Mouse (Mus musculus): ENCODE measurements at regions not wholly inside any gene's neighbourhood (a gene's known extent, or its start where the extent isn't known, plus 50 kb on each side); places are given as distances from the start of the nearest gene placed in this dataset.

DNA sequence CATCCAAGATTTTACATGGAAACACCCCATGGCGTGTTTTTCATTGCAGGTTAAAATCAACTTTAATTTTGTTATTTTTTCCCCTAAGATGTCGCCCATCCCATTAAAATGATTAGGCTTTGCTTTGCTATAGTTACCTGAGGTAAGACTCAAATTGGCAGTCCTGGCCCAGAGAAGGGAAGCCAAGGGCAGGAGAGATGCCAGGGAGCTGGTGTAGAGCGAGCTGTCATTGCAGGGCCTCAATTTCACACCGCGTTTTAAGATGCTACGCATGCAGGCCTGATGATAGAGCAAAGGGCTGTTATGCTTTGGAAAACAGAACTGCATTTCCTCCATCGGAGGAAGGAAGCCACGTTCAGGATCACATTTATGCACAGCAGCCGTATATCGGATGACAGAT, 852.7 kb upstream of the Sox9 start:
- Histone ChIP-seq H3K36me3 (ENCODE audit: insufficient read depth, low read length) (no peaks in the 10 kb centered on the region), H3K27me3 (ENCODE audit: insufficient read depth, low read length) (no peaks in the 10 kb centered on the region), H3K27ac (ENCODE audit: low read length) (no peak overlapping the region), H3K9ac (replicated peaks; ENCODE audit: low read length) (no peak overlapping the region), H3K9me3 (ENCODE audit: low read length) (no peaks in the 10 kb centered on the region), H3K4me3 (ENCODE audit: low read length) (no peak overlapping the region), H3K4me1 (ENCODE audit: insufficient read depth, low read length) (no peaks in the 10 kb centered on the region), H3K4me2 (replicated peaks; ENCODE audit: low read depth, low read length) (no peak overlapping the region)
- WGBS: 62% methylated on average over 10 of the region's 10 CpGs
- ATAC-seq (ENCODE audit: low FRiP score, low TSS enrichment): no peak

DNA sequence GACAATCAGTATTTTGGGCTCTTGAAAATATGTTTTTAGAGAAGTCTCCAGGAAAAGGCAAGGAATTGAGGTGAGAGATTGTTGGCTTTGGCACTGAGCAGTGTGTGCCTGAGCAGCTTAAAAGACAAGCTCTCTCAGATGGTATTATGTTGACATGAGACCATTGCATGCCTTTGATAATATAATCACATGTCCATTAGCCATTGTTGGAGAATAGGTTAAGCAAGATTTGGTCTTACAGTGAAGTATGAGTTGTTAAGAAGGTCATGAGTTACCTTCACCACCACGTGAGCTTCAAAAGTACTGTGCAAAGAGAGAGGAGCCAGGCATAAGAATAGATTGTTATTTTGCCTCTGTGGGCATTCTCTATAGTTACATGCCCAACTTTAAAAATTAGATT, 850.0 kb upstream of the Sox9 start:
- WGBS: 96% methylated on average over 1 of the region's 1 CpGs

DNA sequence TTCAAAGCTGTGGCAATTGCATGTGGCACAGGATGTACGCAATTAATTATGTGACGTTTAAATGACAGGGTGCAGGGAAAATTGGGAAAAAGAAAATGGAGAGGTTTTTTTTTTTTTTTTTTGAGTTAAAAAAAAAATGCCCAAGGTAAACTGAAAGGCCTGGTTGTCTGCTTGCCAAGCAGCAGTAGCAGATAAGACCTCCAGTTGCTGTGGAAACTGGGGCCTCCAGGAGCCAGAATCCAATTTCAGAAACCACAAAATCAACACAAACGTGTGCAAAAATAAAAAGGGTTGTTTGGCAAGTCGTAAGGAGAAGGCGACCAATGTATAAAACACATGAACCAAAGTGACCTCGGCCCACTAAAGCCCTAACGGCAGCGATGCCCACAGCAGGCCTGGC, 837.7 kb upstream of the Sox9 start:
- Histone ChIP-seq H3K9me3 (ENCODE audit: low read length) (no peaks in the 10 kb centered on the region), H3K4me3 (ENCODE audit: low read length) (no peak overlapping the region), H3K9ac (replicated peaks; ENCODE audit: low read length) (no peak overlapping the region), H3K27ac (ENCODE audit: low read length) (no peak overlapping the region), H3K4me1 (ENCODE audit: insufficient read depth, low read length) (0 out of 2 replicates have a peak, but pooled peaks cover 5% of the 10 kb centered on the region), H3K27me3 (ENCODE audit: insufficient read depth, low read length) (no peaks in the 10 kb centered on the region), H3K4me2 (replicated peaks; ENCODE audit: low read depth, low read length) (no peak overlapping the region), H3K36me3 (ENCODE audit: insufficient read depth, low read length) (no peaks in the 10 kb centered on the region)
- ATAC-seq (ENCODE audit: low FRiP score, low TSS enrichment): no peak
- 41% methylated on average over 8 of the region's 8 CpGs for WGBS

More for the DNA sequence above, 850.0 kb upstream of the Sox9 start:
- H3K4me2 ChIP-seq (replicated peaks; ENCODE audit: low read depth, low read length): no peak overlapping the region
- H3K9ac ChIP-seq (replicated peaks; ENCODE audit: low read length): no peak overlapping the region
- no peak overlapping the region for H3K27ac ChIP-seq (ENCODE audit: low read length)
- H3K4me1 ChIP-seq (ENCODE audit: insufficient read depth, low read length): no peaks in the 10 kb centered on the region
- no peaks in the 10 kb centered on the region for H3K27me3 ChIP-seq (ENCODE audit: insufficient read depth, low read length)
- H3K36me3 ChIP-seq (ENCODE audit: insufficient read depth, low read length): no peaks in the 10 kb centered on the region
- H3K9me3 ChIP-seq (ENCODE audit: low read length): no peaks in the 10 kb centered on the region
- no peak overlapping the region for H3K4me3 ChIP-seq (ENCODE audit: low read length)
- no peak for ATAC-seq (ENCODE audit: low FRiP score, low TSS enrichment)

DNA sequence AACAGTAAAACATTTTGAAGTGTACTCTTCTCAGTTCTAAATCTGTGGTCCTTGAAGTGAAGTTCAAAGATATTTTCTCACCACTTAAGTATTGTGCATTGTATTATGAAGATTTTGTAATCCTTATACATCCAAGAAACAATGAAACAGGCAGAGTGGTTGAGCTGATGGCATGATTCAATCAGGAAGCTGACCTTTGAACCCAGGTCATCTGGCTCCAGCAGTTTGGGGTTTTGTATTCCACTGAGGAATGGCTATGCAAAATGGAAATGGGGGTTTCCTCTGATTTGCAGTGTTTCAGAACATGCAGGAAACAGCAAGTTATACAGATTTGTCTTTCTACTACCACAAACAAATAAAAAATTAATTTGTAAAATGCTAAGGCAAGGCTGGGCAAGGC, 836.2 kb upstream of the Sox9 start:
- H3K9me3 ChIP-seq (ENCODE audit: low read length): no peaks in the 10 kb centered on the region
- H3K9ac ChIP-seq (replicated peaks; ENCODE audit: low read length): no peak overlapping the region
- no peak overlapping the region for H3K4me2 ChIP-seq (replicated peaks; ENCODE audit: low read depth, low read length)
- H3K4me3 ChIP-seq (ENCODE audit: low read length): no peak overlapping the region
- no peaks in the 10 kb centered on the region for H3K36me3 ChIP-seq (ENCODE audit: insufficient read depth, low read length)
- ATAC-seq (ENCODE audit: low FRiP score, low TSS enrichment): no peak
- H3K27me3 ChIP-seq (ENCODE audit: insufficient read depth, low read length): no peaks in the 10 kb centered on the region
- no peak overlapping the region for H3K27ac ChIP-seq (ENCODE audit: low read length)
- 0 out of 2 replicates have a peak, but pooled peaks cover 5% of the 10 kb centered on the region for H3K4me1 ChIP-seq (ENCODE audit: insufficient read depth, low read length)

DNA sequence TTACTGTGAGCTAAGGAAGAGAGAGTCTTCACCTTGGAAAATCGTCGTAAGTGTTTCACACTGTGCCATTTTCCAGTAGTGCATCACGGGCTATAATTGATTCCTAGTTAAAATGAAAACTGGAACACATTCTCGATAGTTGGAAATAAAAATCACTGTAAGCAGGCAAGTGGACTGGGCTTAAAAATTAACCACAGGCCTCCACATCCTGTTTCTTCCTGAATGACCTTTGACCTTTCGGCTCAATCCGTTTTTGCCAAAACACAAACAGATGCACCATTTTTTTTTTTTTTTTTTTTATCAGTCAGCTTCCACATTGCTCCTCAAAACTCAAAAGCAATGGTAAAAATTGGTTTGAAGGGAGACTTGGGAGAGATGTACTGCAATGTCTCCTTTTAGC, 834.4 kb upstream of the Sox9 start:
- no peak for ATAC-seq (ENCODE audit: low FRiP score, low TSS enrichment)
- no peak overlapping the region for H3K4me3 ChIP-seq (ENCODE audit: low read length)
- H3K4me1 ChIP-seq (ENCODE audit: insufficient read depth, low read length): 0 out of 2 replicates have a peak, but pooled peaks cover 5% of the 10 kb centered on the region
- H3K27me3 ChIP-seq (ENCODE audit: insufficient read depth, low read length): no peaks in the 10 kb centered on the region
- WGBS: 73% methylated on average over 6 of the region's 6 CpGs
- no peaks in the 10 kb centered on the region for H3K9me3 ChIP-seq (ENCODE audit: low read length)
- H3K9ac ChIP-seq (replicated peaks; ENCODE audit: low read length): no peak overlapping the region
- H3K4me2 ChIP-seq (replicated peaks; ENCODE audit: low read depth, low read length): no peak overlapping the region
- H3K36me3 ChIP-seq (ENCODE audit: insufficient read depth, low read length): no peaks in the 10 kb centered on the region
- H3K27ac ChIP-seq (ENCODE audit: low read length): no peak overlapping the region

DNA sequence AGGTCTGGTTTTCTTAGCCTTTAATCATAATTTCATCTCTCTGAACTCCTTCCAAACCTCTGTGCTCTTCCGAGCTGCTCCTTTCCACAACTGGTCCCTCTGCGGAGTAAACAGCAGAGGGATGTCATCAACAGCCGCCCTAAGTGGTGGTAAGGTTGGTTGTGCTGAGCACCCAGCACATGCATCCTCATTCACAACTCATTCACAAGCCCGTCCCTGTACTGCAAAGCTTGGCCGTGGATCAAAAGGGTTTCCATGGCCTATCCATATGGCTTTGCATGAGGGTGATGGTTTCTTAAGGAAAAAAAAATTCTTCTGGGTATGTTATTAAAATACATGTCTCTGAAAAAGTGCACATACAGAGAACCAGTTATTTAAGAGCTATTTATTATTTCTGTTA, 828.6 kb upstream of the Sox9 start:
- no peak for ATAC-seq (ENCODE audit: low FRiP score, low TSS enrichment)
- 70% methylated on average over 5 of the region's 5 CpGs for WGBS

DNA sequence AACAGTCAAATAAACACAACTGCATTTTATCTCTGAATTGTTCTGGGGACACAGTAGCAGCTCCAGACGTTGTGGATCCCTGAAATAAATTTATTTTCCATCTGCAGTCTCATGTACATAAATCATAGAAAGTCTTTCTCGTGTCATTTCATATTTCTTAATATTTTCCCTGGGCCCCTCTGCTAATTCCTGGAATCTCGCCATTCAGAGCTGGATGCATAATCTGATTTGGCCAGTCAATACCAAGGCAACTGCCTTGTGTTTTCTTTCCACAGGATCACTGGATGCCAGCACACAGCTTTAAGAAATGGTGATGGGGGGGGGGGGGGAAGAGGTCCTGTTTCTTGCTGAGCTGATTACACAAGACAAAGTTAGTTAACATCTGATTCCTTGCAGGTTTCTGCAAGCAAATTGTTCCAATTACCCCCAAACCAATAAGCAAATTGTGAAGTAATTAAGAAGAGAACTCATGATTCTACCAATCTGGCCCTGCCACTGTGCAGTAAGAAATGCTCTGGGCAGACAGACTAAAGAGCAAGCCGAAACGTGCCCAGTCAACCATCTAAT, 824.2 kb upstream of the Sox9 start:
- WGBS: 71% methylated on average over 5 of the region's 5 CpGs
- H3K4me3 ChIP-seq (ENCODE audit: low read length): no peak overlapping the region
- no peaks in the 10 kb centered on the region for H3K36me3 ChIP-seq (ENCODE audit: insufficient read depth, low read length)
- no peak overlapping the region for H3K9ac ChIP-seq (replicated peaks; ENCODE audit: low read length)
- H3K27me3 ChIP-seq (ENCODE audit: insufficient read depth, low read length): no peaks in the 10 kb centered on the region
- no peaks in the 10 kb centered on the region for H3K4me1 ChIP-seq (ENCODE audit: insufficient read depth, low read length)
- no peak for ATAC-seq (ENCODE audit: low FRiP score, low TSS enrichment)
- H3K9me3 ChIP-seq (ENCODE audit: low read length): peaks cover 4% of the 10 kb centered on the region; the same call in 1 of the 2 replicates
- H3K27ac ChIP-seq (ENCODE audit: low read length): no peak overlapping the region
- no peak overlapping the region for H3K4me2 ChIP-seq (replicated peaks; ENCODE audit: low read depth, low read length)

More for the DNA sequence above, 828.6 kb upstream of the Sox9 start:
- no peaks in the 10 kb centered on the region for H3K27me3 ChIP-seq (ENCODE audit: insufficient read depth, low read length)
- no peak overlapping the region for H3K4me2 ChIP-seq (replicated peaks; ENCODE audit: low read depth, low read length)
- H3K4me3 ChIP-seq (ENCODE audit: low read length): no peak overlapping the region
- no peak overlapping the region for H3K9ac ChIP-seq (replicated peaks; ENCODE audit: low read length)
- H3K36me3 ChIP-seq (ENCODE audit: insufficient read depth, low read length): no peaks in the 10 kb centered on the region
- no peak overlapping the region for H3K27ac ChIP-seq (ENCODE audit: low read length)
- peaks cover 4% of the 10 kb centered on the region; the same call in 1 of the 2 replicates for H3K9me3 ChIP-seq (ENCODE audit: low read length)
- H3K4me1 ChIP-seq (ENCODE audit: insufficient read depth, low read length): no peaks in the 10 kb centered on the region

DNA sequence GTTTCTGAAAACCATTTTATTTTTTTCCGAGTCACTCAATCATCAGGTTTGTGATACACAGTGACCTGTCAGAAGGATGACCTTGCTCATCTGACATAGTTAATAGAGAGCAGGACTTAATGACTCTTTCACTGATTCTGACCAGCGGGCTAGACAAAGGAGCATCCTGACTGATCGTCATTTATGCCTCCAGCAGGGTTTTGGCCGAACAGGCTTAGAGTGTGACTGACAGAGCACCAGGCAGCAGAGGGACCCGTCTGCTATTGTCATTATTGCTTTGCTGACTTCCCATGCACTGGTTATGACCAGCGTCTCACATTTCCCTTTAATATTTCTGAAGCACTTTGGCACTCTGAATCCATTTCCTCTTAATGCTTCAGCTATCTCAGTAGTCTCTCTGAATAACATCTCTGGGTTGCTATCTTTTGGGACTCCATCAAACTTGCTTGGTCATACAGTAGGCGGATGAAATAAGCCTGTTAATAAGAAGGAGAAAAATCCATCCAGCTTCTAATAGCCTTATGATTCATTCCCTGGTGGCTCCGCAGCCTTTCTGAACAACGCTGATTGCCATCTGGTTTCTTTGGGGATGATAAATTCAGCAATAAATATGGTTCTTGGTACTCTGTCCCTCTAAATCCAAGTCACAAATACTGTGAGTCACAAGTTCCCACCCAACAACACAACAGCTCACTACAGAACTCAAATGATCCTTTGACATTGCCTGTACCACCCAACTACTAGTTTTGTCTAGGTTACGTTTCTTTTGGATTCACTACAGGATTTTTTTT, 820.8 kb upstream of the Sox9 start:
- ATAC-seq (ENCODE audit: low FRiP score, low TSS enrichment): no peak
- H3K4me2 ChIP-seq (replicated peaks; ENCODE audit: low read depth, low read length): no peak overlapping the region
- H3K4me1 ChIP-seq (ENCODE audit: insufficient read depth, low read length): no peaks in the 10 kb centered on the region
- H3K36me3 ChIP-seq (ENCODE audit: insufficient read depth, low read length): no peaks in the 10 kb centered on the region
- 45% methylated on average over 10 of the region's 10 CpGs for WGBS
- no peaks in the 10 kb centered on the region for H3K27me3 ChIP-seq (ENCODE audit: insufficient read depth, low read length)
- H3K27ac ChIP-seq (ENCODE audit: low read length): no peak overlapping the region
- no peak overlapping the region for H3K9ac ChIP-seq (replicated peaks; ENCODE audit: low read length)
- H3K4me3 ChIP-seq (ENCODE audit: low read length): no peak overlapping the region
- peaks cover 4% of the 10 kb centered on the region; the same call in 1 of the 2 replicates for H3K9me3 ChIP-seq (ENCODE audit: low read length)

DNA sequence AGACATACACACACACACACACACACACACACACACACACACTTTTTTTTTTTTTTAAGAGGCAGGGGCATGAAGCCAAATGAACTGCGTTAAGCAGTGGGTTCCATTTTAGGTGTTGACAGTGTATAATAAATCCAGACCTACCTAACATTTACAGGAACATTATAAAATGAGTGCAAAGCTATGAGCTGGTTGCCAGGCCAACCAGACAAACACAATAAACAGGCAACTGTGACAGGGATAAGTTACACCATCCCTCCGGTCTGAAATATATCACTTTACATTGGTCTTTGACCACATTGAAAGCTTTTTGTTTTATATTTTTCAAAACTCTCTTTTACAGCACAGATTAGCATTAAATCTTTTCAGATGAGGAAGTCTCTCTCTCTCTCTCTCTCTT, 820.2 kb upstream of the Sox9 start:
- H3K4me3 ChIP-seq (ENCODE audit: low read length): no peak overlapping the region

DNA sequence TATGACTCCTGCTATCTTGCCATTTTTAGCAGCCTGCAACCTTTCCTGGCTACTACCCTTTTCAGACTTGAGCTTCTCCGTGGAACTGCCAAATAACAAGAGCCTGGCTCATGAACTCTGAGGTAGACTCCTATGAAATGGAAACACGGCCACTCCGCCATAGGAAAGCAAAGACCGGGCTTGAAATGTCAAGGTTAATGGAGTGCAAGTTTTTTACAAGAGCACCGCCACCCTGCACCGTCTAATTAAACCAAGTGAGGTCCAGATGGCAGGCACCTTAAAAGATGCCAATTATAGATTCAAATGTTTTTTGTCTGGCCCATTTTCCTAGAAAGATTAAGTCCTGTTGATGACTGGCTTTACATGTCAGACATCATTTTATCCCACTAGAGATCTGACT, 818.0 kb upstream of the Sox9 start:
- H3K4me3 ChIP-seq (ENCODE audit: low read length): no peak overlapping the region
- H3K9me3 ChIP-seq (ENCODE audit: low read length): no peaks in the 10 kb centered on the region
- 48% methylated on average over 6 of the region's 6 CpGs for whole genome bisulfite sequencing
- no peaks in the 10 kb centered on the region for H3K4me1 ChIP-seq (ENCODE audit: insufficient read depth, low read length)
- H3K9ac ChIP-seq (replicated peaks; ENCODE audit: low read length): no peak overlapping the region
- no peaks in the 10 kb centered on the region for H3K36me3 ChIP-seq (ENCODE audit: insufficient read depth, low read length)
- no peak for ATAC-seq (ENCODE audit: low FRiP score, low TSS enrichment)
- no peak overlapping the region for H3K27ac ChIP-seq (ENCODE audit: low read length)
- H3K27me3 ChIP-seq (ENCODE audit: insufficient read depth, low read length): no peaks in the 10 kb centered on the region
- no peak overlapping the region for H3K4me2 ChIP-seq (replicated peaks; ENCODE audit: low read depth, low read length)

More for the DNA sequence above, 820.2 kb upstream of the Sox9 start:
- 20% methylated on average over 2 of the region's 2 CpGs for WGBS
- no peak overlapping the region for H3K9ac ChIP-seq (replicated peaks; ENCODE audit: low read length)
- H3K36me3 ChIP-seq (ENCODE audit: insufficient read depth, low read length): no peaks in the 10 kb centered on the region
- H3K9me3 ChIP-seq (ENCODE audit: low read length): peaks cover 4% of the 10 kb centered on the region; the same call in 1 of the 2 replicates
- no peak overlapping the region for H3K27ac ChIP-seq (ENCODE audit: low read length)
- H3K27me3 ChIP-seq (ENCODE audit: insufficient read depth, low read length): no peaks in the 10 kb centered on the region
- ATAC-seq (ENCODE audit: low FRiP score, low TSS enrichment): no peak; the same call in 1 of the 2 replicates
- H3K4me2 ChIP-seq (replicated peaks; ENCODE audit: low read depth, low read length): no peak overlapping the region
- H3K4me1 ChIP-seq (ENCODE audit: insufficient read depth, low read length): no peaks in the 10 kb centered on the region
